Mouse (Mus musculus) midbrain, embryonic 14.5 days (tissue): ENCODE measurements around the gene Mcm8. TPM values are rescaled to one million over a fixed set of nuclear protein-coding genes. Genes with fewer than 3 reads are reported as not detected.

Experiments
- ATAC-seq: fragments of 200-750 bp; cut with Nextera tagmentation; 2 replicates; pipeline ENCODE4 v1.8.0; 2017; ENCODE audit warnings: moderate number of reproducible peaks, moderate library complexity; ENCODE audit not compliant: low FRiP score, low TSS enrichment
- DNase-seq: peaks from one replicate; pipeline ENCODE4 v3.0.0-alpha.2; 2015
- H3K27ac ChIP-seq: fragments of 300-500 bp; sonication (generic); replicated peaks from 2 replicates; pipeline ENCODE4 v1.5.1; 2014; ENCODE audit warnings: mild to moderate bottlenecking, low read depth, low read length, moderate library complexity
- H3K27me3 ChIP-seq: fragments of 300-500 bp; sonication (generic); 2 replicates; pipeline ENCODE4 v1.6.1; 2014; ENCODE audit warnings: low read length, control low read depth, mixed read lengths; ENCODE audit not compliant: control insufficient read depth, insufficient read depth
- H3K36me3 ChIP-seq: fragments of 300-500 bp; sonication (generic); 2 replicates; pipeline ENCODE4 v1.6.1; 2014; ENCODE audit warnings: low read length, control low read depth; ENCODE audit not compliant: control insufficient read depth, insufficient read depth
- H3K4me1 ChIP-seq: fragments of 300-500 bp; sonication (generic); 2 replicates; pipeline ENCODE4 v1.6.1; 2014; ENCODE audit warnings: mild to moderate bottlenecking, antibody characterized with exemption, low read length, control low read depth; ENCODE audit not compliant: control insufficient read depth, insufficient read depth
- H3K4me2 ChIP-seq: fragments of 300-500 bp; sonication (generic); 2 replicates; pipeline ENCODE4 v1.6.1; 2014; ENCODE audit warnings: mild to moderate bottlenecking, low read length, moderate library complexity
- H3K4me3 ChIP-seq: fragments of 300-500 bp; sonication (generic); replicated peaks from 2 replicates; pipeline ENCODE4 v1.5.1; 2014; ENCODE audit warnings: low read depth, low read length
- H3K9ac ChIP-seq: fragments of 300-500 bp; sonication (generic); replicated peaks from 2 replicates; pipeline ENCODE4 v1.6.1; 2014; ENCODE audit warnings: mild to moderate bottlenecking, low read length, moderate library complexity
- H3K9me3 ChIP-seq: fragments of 300-500 bp; sonication (generic); 2 replicates; pipeline ENCODE4 v1.6.1; 2016; ENCODE audit warnings: low read length, control low read depth, mixed read lengths; ENCODE audit not compliant: control insufficient read depth
- WGBS: fragments of 180-500 bp; shearing (Covaris S2); extraction: QIAGEN DNeasy Blood & Tissue Kit; methylation state at CpG from one replicate; pipeline ENCODE4 v1.1.7; 2014; 5-methylcytosine and 5-hydroxymethylcytosine counted together
- polyA plus RNA-seq: library from polyadenylated mRNA; unstranded; fragments of >200 nt; fragmentation: Nextera tagmentation; extraction: Ambion mirVana; gene quantifications from 2 replicates; pipeline ENCODE4 v1.2.1, GENCODE M21; 2014

Gene Mcm8
- polyA plus RNA-seq, 1 experiment from 2014 or later, result 7.1 TPM

DNA sequence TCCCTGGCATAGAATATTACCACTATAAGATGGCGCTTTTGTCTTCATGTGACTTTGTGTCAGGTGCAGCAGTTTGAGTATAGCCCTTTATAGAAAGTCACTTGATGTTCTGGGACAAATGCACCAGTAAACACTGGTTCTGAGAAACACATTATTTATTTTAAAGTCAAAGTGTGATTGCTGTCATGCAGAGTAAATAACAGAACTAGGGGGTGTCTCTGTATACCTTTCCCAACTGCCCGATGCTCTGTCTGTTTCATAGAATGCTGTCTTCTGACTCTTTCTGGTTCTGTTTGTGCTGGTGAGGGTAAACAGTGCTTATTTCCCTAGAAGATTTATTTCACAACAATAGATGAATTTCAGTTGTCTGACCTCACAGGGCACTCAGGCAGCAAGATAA is 47.4 kb downstream of the Mcm8 start:
- DNase-seq (no peak), ATAC-seq (no peak)
- Histone ChIP-seq H3K4me1 (no peaks in the 10 kb centered on the region), H3K9ac (no peak overlapping the region), H3K9me3 (no peaks in the 10 kb centered on the region), H3K4me3 (no peak overlapping the region), H3K36me3 (peaks cover 41% of the 10 kb centered on the region), H3K27ac (no peak overlapping the region), H3K27me3 (no peaks in the 10 kb centered on the region), H3K4me2 (no peak overlapping the region)
- 97% methylated on average over 2 of the region's 2 CpGs for WGBS

- DNase-seq (no peak), ATAC-seq (no peak)
- Histone ChIP-seq H3K36me3 (peaks cover 37% of the 10 kb centered on the region), H3K27ac (no peak overlapping the region), H3K27me3 (no peaks in the 10 kb centered on the region), H3K4me3 (no peak overlapping the region), H3K9me3 (no peaks in the 10 kb centered on the region), H3K4me2 (no peak overlapping the region), H3K4me1 (no peaks in the 10 kb centered on the region), H3K9ac (no peak overlapping the region)
- 80% methylated on average over 5 of the region's 5 CpGs for WGBS
Measured at GRCm38 (mm10) chr2:132867521-132867920, 51.6 kb downstream of the Mcm8 start.

DNA sequence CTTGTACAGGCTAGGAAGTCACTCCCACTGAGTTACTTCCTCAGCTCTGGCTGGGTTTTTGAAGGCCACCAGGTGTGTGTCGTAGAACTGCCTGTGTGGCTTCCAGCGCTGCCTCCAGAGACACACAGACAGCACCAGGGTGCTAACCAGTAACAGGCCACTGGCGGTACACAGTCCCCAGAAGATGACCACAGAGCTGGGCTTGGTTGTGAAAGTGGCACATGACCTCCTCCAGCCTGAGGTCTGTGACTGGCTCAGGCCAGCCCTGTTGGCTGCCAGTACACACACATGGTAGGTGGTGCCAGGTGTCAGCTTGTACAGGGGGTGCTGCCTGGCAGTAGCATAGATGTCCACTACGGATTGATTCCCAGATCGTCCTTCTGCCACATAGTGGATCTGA is 53.7 kb downstream of the Mcm8 start:
- no peak overlapping the region for H3K4me2 ChIP-seq
- no peak for ATAC-seq
- H3K4me1 ChIP-seq, result no peaks in the 10 kb centered on the region
- H3K9ac ChIP-seq, result no peak overlapping the region
- H3K27ac ChIP-seq, result no peak overlapping the region
- H3K27me3 ChIP-seq, result no peaks in the 10 kb centered on the region
- H3K9me3 ChIP-seq, result no peaks in the 10 kb centered on the region
- peaks cover 26% of the 10 kb centered on the region for H3K36me3 ChIP-seq
- 94% methylated on average over 5 of the region's 5 CpGs for WGBS
- no peak overlapping the region for H3K4me3 ChIP-seq
- no peak for DNase-seq

GRCm38 (mm10) chr2:132870286-132870685 is 54.3 kb downstream of the Mcm8 start:
- H3K27me3 ChIP-seq, result no peaks in the 10 kb centered on the region
- 81% methylated on average over 4 of the region's 4 CpGs for WGBS
- H3K4me1 ChIP-seq, result no peaks in the 10 kb centered on the region
- H3K36me3 ChIP-seq, result peaks cover 23% of the 10 kb centered on the region
- H3K9me3 ChIP-seq, result no peaks in the 10 kb centered on the region
- H3K4me2 ChIP-seq, result no peak overlapping the region
- DNase-seq (no peak), ATAC-seq (no peak)
- no peak overlapping the region for H3K27ac ChIP-seq
- H3K4me3 ChIP-seq, result no peak overlapping the region
- H3K9ac ChIP-seq, result no peak overlapping the region

- Histone ChIP-seq H3K9me3 (no peaks in the 10 kb centered on the region), H3K36me3 (peaks cover 12% of the 10 kb centered on the region), H3K4me2 (no peak overlapping the region), H3K9ac (no peak overlapping the region), H3K4me1 (no peaks in the 10 kb centered on the region), H3K4me3 (no peak overlapping the region), H3K27ac (no peak overlapping the region), H3K27me3 (no peaks in the 10 kb centered on the region)
- WGBS, result 77% methylated on average over 3 of the region's 3 CpGs
- DNase-seq (no peak), ATAC-seq (no peak)
Measured at GRCm38 (mm10) chr2:132871663-132872062, 55.7 kb downstream of the Mcm8 start.

DNA sequence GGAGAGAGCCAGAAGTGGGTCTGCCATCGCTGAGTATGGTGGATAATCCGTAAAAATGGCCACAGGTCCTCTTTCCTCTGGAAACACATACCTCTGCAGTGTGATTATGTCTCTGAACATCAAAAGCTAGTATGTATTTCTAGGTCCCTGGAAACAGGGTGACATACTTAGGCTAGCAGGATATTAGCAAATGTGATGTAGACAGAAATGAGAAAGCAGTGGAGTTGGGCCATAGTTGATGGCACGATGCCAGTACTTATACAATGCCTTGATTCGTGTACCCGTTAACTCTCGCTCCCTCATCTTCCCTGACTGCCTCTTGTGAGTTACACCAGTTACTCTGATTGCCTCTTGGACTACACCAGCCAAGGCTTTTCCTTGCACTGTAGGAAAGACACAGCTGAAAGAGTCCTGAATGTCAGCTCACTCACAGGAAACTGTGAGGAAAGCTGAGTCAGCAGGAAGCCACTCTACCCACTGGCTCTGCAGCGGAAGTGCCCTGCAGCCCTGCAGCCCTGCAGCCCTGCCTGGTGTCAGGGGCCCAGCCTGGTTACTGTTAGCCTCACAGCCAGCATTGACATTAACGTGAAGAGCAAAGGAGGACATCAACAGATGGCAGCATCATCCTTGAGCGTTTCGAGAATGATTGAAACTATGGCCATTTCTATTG is 57.9 kb downstream of the Mcm8 start:
- H3K27ac ChIP-seq, result no peak overlapping the region
- 0 out of 2 replicates have a peak, but pooled peaks cover 2% of the 10 kb centered on the region for H3K4me1 ChIP-seq
- H3K9me3 ChIP-seq, result no peaks in the 10 kb centered on the region
- no peaks in the 10 kb centered on the region for H3K36me3 ChIP-seq
- H3K27me3 ChIP-seq, result peaks cover 14% of the 10 kb centered on the region
- 91% methylated on average over 10 of the region's 10 CpGs for WGBS
- no peak overlapping the region for H3K4me2 ChIP-seq
- no peak for ATAC-seq
- no peak for DNase-seq
- no peak overlapping the region for H3K4me3 ChIP-seq
- H3K9ac ChIP-seq, result no peak overlapping the region

DNA sequence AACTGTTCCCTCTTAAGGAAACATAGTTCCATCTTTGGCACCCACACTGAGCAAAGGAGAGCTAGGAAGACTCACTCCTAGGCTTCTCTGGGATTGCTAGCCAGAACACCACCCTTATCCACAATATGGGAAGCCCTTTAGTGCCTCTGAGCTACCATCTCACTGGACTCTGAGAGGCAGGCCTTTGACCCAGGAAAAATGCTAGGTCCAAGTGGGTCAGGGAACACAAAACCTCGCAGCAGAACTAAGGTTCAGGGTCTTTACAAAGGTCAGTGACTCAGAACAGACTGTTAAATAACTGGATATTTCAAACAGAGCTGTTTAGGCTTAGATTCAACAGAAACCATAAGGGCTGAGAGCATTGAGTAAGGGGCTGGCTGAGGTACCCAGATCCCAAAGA is 61.0 kb downstream of the Mcm8 start:
- 56% methylated on average over 1 of the region's 1 CpGs for WGBS
- Histone ChIP-seq H3K27me3 (peaks cover 35% of the 10 kb centered on the region), H3K36me3 (no peaks in the 10 kb centered on the region), H3K27ac (no peak overlapping the region), H3K9ac (no peak overlapping the region), H3K4me3 (no peak overlapping the region), H3K4me1 (0 out of 2 replicates have a peak, but pooled peaks cover 12% of the 10 kb centered on the region), H3K9me3 (no peaks in the 10 kb centered on the region), H3K4me2 (no peak overlapping the region)
- DNase-seq (no peak), ATAC-seq (no peak)

GRCm38 (mm10) chr2:132879261-132880044 is 63.5 kb downstream of the Mcm8 start:
- peak overlapping the region; percentile 55 for H3K4me3 ChIP-seq
- peak overlapping the region; percentile 55 for H3K9ac ChIP-seq
- no peaks in the 10 kb centered on the region for H3K36me3 ChIP-seq
- no peaks in the 10 kb centered on the region for H3K9me3 ChIP-seq
- H3K27me3 ChIP-seq, result peaks cover 35% of the 10 kb centered on the region
- ATAC-seq, result peak; percentile 64
- WGBS, result under 1% methylated on average over 58 of the region's 58 CpGs
- 0 out of 2 replicates have a peak, but pooled peaks cover 12% of the 10 kb centered on the region for H3K4me1 ChIP-seq
- DNase-seq, result peak; percentile 78
- no peak overlapping the region for H3K27ac ChIP-seq
- peak overlapping the region; percentile 98 for H3K4me2 ChIP-seq
